Mouse (Mus musculus) hindbrain, embryonic 11.5 days (tissue): ENCODE measurements at regions not wholly inside any gene's neighbourhood (a gene's known extent, or its start where the extent isn't known, plus 50 kb on each side); places are given as distances from the start of the nearest gene placed in this dataset.

Source experiments
- ATAC-seq: fragments of 200-750 bp; cut with Nextera tagmentation; 2 replicates; pipeline ENCODE4 v1.8.0; 2017; ENCODE audit warnings: mild to moderate bottlenecking, moderate TSS enrichment, moderate library complexity; ENCODE audit not compliant: low FRiP score
- DNase-seq: peaks from one replicate; pipeline ENCODE4 v3.0.0-alpha.2; 2015; ENCODE audit warnings: low spot score
- H3K27ac ChIP-seq: fragments of 300-500 bp; sonication (generic); 2 replicates; pipeline ENCODE4 v1.5.1; 2014; ENCODE audit warnings: mild to moderate bottlenecking, low read depth, low read length
- H3K27me3 ChIP-seq: fragments of 300-500 bp; sonication (generic); 2 replicates; pipeline ENCODE4 v1.6.1; 2014; ENCODE audit warnings: mild to moderate bottlenecking, low read length, moderate library complexity, mixed read lengths; ENCODE audit not compliant: control insufficient read depth, insufficient read depth
- H3K36me3 ChIP-seq: fragments of 300-500 bp; sonication (generic); 2 replicates; pipeline ENCODE4 v1.6.1; 2014; ENCODE audit warnings: mild to moderate bottlenecking, low read length, moderate library complexity, mixed read lengths; ENCODE audit not compliant: control insufficient read depth, insufficient read depth
- H3K4me1 ChIP-seq: fragments of 300-500 bp; sonication (generic); replicated peaks from 2 replicates; pipeline ENCODE4 v1.6.1; 2014; ENCODE audit warnings: low read length, mixed read lengths; ENCODE audit not compliant: control insufficient read depth, insufficient read depth
- H3K4me2 ChIP-seq: fragments of 300-500 bp; sonication (generic); replicated peaks from 2 replicates; pipeline ENCODE4 v1.6.1; 2014; ENCODE audit warnings: mild to moderate bottlenecking, low read depth, low read length
- H3K4me3 ChIP-seq: fragments of 300-500 bp; sonication (generic); 2 replicates; pipeline ENCODE4 v1.5.1; 2014; ENCODE audit warnings: low read depth, low read length
- H3K9ac ChIP-seq: fragments of 300-500 bp; sonication (generic); 2 replicates; pipeline ENCODE4 v1.6.1; 2014; ENCODE audit warnings: low read depth, low read length
- H3K9me3 ChIP-seq: fragments of 300-500 bp; sonication (generic); 2 replicates; pipeline ENCODE4 v1.6.1; 2016; ENCODE audit warnings: low read length; ENCODE audit not compliant: control insufficient read depth
- WGBS: fragments of 180-500 bp; shearing (Covaris S2); extraction: QIAGEN DNeasy Blood & Tissue Kit; methylation state at CpG from one replicate; pipeline ENCODE4 v1.1.7; 2014; 5-methylcytosine and 5-hydroxymethylcytosine counted together

GRCm38 (mm10) chr13:107661414-107661813 lies 382.8 kb upstream of the Smim15 start:
- H3K4me1 ChIP-seq: peaks cover 4% of the 10 kb centered on the region
- H3K9me3 ChIP-seq: no peaks in the 10 kb centered on the region
- ATAC-seq (peak; percentile 40), DNase-seq (no peak)
- H3K27me3 ChIP-seq: no peaks in the 10 kb centered on the region
- H3K9ac ChIP-seq: no peak overlapping the region
- no peak overlapping the region for H3K4me2 ChIP-seq
- H3K27ac ChIP-seq: no peak overlapping the region
- no peaks in the 10 kb centered on the region for H3K36me3 ChIP-seq
- 22% methylated on average over 5 of the region's 5 CpGs for WGBS
- H3K4me3 ChIP-seq: no peak overlapping the region

GRCm38 (mm10) chr13:107645865-107646645 lies 398.2 kb upstream of the Smim15 start:
- peaks cover 6% of the 10 kb centered on the region; the same call in 1 of the 2 replicates for H3K4me1 ChIP-seq
- peak overlapping the region; percentile 65 for H3K27ac ChIP-seq
- ATAC-seq: 0 out of 2 replicates have a peak, but pooled peaks have one; percentile 6
- H3K9ac ChIP-seq: peak overlapping the region; percentile 58
- no peaks in the 10 kb centered on the region for H3K9me3 ChIP-seq
- no peaks in the 10 kb centered on the region for H3K27me3 ChIP-seq
- H3K4me2 ChIP-seq: peak overlapping the region; percentile 69
- no peaks in the 10 kb centered on the region for H3K36me3 ChIP-seq
- whole genome bisulfite sequencing: 3% methylated on average over 27 of the region's 27 CpGs
- peak; percentile 66 for DNase-seq
- H3K4me3 ChIP-seq: peak overlapping the region; percentile 32

- peak overlapping the region; percentile 65; the same call in 1 of the 2 replicates for H3K27ac ChIP-seq
- H3K9me3 ChIP-seq: no peaks in the 10 kb centered on the region
- WGBS: 2% methylated on average over 36 of the region's 36 CpGs
- H3K4me1 ChIP-seq: peaks cover 6% of the 10 kb centered on the region; the same call in 1 of the 2 replicates
- H3K4me3 ChIP-seq: peak overlapping the region; percentile 32
- DNase-seq: peak; percentile 50
- no peaks in the 10 kb centered on the region for H3K36me3 ChIP-seq
- peak overlapping the region; percentile 58 for H3K9ac ChIP-seq
- H3K27me3 ChIP-seq: no peaks in the 10 kb centered on the region
- peak overlapping the region; percentile 69 for H3K4me2 ChIP-seq
- 0 out of 2 replicates have a peak, but pooled peaks have one; percentile 12 for ATAC-seq
Measured at GRCm38 (mm10) chr13:107645121-107645864, 399.0 kb upstream of the Smim15 start.

- no peaks in the 10 kb centered on the region for H3K9me3 ChIP-seq
- H3K4me3 ChIP-seq: no peak overlapping the region
Measured at GRCm38 (mm10) chr13:107644705-107645104, 399.5 kb upstream of the Smim15 start.

GRCm38 (mm10) chr13:107641926-107642657 lies 402.2 kb upstream of the Smim15 start:
- no peaks in the 10 kb centered on the region for H3K27me3 ChIP-seq
- no peaks in the 10 kb centered on the region for H3K36me3 ChIP-seq
- peaks cover 6% of the 10 kb centered on the region; the same call in 1 of the 2 replicates for H3K4me1 ChIP-seq
- 43% methylated on average over 14 of the region's 14 CpGs for WGBS
- ATAC-seq (peak; percentile 80), DNase-seq (peak; percentile 56)
- no peak overlapping the region for H3K9ac ChIP-seq
- H3K9me3 ChIP-seq: no peaks in the 10 kb centered on the region
- H3K27ac ChIP-seq: peak overlapping the region; percentile 54; the same call in 1 of the 2 replicates
- H3K4me3 ChIP-seq: no peak overlapping the region
- H3K4me2 ChIP-seq: no peak overlapping the region

More at GRCm38 (mm10) chr13:107644705-107645104, 399.5 kb upstream of the Smim15 start:
- Histone ChIP-seq H3K36me3 (no peaks in the 10 kb centered on the region), H3K27ac (no peak overlapping the region), H3K4me2 (peak overlapping the region; percentile 69; the same call in 1 of the 2 replicates), H3K27me3 (no peaks in the 10 kb centered on the region), H3K9ac (no peak overlapping the region; the same call in 1 of the 2 replicates), H3K4me1 (peaks cover 6% of the 10 kb centered on the region; the same call in 1 of the 2 replicates)
- no peak for ATAC-seq
- 40% methylated on average over 12 of the region's 12 CpGs for WGBS
- DNase-seq: no peak

GRCm38 (mm10) chr13:107639620-107640019 lies 404.6 kb upstream of the Smim15 start:
- no peak overlapping the region for H3K4me2 ChIP-seq
- DNase-seq: no peak
- no peaks in the 10 kb centered on the region for H3K27me3 ChIP-seq
- H3K27ac ChIP-seq: no peak overlapping the region
- no peaks in the 10 kb centered on the region for H3K9me3 ChIP-seq
- H3K9ac ChIP-seq: no peak overlapping the region
- 91% methylated on average over 4 of the region's 4 CpGs for WGBS
- ATAC-seq: no peak
- no peak overlapping the region for H3K4me3 ChIP-seq
- no peaks in the 10 kb centered on the region for H3K36me3 ChIP-seq
- H3K4me1 ChIP-seq: peaks cover 7% of the 10 kb centered on the region

GRCm38 (mm10) chr13:107637269-107637668 lies 407.0 kb upstream of the Smim15 start:
- 93% methylated on average over 5 of the region's 5 CpGs for WGBS
- DNase-seq: no peak

GRCm38 (mm10) chr13:107635114-107635513 lies 409.1 kb upstream of the Smim15 start:
- H3K9me3 ChIP-seq: no peaks in the 10 kb centered on the region
- H3K4me1 ChIP-seq: peaks cover 4% of the 10 kb centered on the region
- H3K9ac ChIP-seq: no peak overlapping the region
- H3K27me3 ChIP-seq: no peaks in the 10 kb centered on the region
- 47% methylated on average over 5 of the region's 5 CpGs for WGBS
- no peak overlapping the region for H3K4me3 ChIP-seq
- H3K27ac ChIP-seq: no peak overlapping the region
- ATAC-seq: 0 out of 2 replicates have a peak, but pooled peaks have one; percentile 25
- H3K36me3 ChIP-seq: no peaks in the 10 kb centered on the region
- H3K4me2 ChIP-seq: 0 out of 2 replicates have a peak overlapping the region, but pooled peaks have one; percentile 5
- peak; percentile 48 for DNase-seq

More at GRCm38 (mm10) chr13:107637269-107637668, 407.0 kb upstream of the Smim15 start:
- ATAC-seq: no peak
- Histone ChIP-seq H3K4me1 (peaks cover 4% of the 10 kb centered on the region), H3K9ac (no peak overlapping the region), H3K27ac (no peak overlapping the region), H3K36me3 (no peaks in the 10 kb centered on the region), H3K4me2 (no peak overlapping the region), H3K4me3 (no peak overlapping the region), H3K9me3 (no peaks in the 10 kb centered on the region), H3K27me3 (no peaks in the 10 kb centered on the region)
